Mouse (Mus musculus) mesoderm, embryonic 11.5 days (tissue): Measurements from ENCODE around the gene Vash1.
A peak's percentile ranks its signal among the peaks of the same experiment; 100 is the strongest.

Source experiments
- DNase-seq: peaks from one replicate; pipeline ENCODE4 v3.0.0-alpha.2; 2012; ENCODE audit warnings: low read depth, low spot score

Vash1 gene

GRCm38 (mm10) chr12:86683698-86684097 is 5.2 kb downstream of the Vash1 start:
- no peak for DNase-seq

GRCm38 (mm10) chr12:86685275-86685674 is 6.8 kb downstream of the Vash1 start:
- no peak for DNase-seq

GRCm38 (mm10) chr12:86686551-86687330 is 8.2 kb downstream of the Vash1 start:
- no peak for DNase-seq

- no peak for DNase-seq
Observed at GRCm38 (mm10) chr12:86687445-86687955, 9.0 kb downstream of the Vash1 start.

DNA sequence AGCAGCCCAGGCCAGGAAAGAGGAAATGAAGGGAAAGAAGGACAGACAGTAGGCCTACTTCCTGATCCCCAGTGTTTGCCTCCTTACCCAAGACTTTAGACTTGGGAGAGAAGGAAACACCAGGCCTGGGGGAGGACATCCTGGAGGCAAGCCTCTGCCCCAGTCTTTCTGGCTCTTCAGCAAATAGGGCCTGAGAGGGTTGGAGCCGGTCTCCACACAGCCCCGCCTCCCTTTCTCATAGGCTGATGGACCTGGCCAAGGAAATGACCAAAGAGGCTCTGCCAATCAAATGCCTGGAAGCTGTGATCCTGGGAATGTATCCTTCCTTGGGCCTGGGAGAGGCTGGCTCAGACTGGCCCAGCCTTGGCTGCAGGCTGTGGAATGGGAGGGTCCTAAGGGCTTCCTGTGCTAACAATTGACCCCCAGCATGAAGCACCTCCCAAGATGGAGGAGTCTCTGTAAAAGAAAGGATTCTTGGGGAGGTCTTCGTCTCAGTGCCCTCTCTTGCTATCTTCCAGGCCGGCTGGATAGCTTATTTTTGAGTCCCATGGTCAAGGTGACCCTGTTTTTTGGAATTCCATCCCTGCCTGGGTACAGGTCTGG is 9.6 kb downstream of the Vash1 start:
- no peak for DNase-seq

GRCm38 (mm10) chr12:86688917-86689316 is 10.4 kb downstream of the Vash1 start:
- no peak for DNase-seq

- DNase-seq, result no peak
Observed at GRCm38 (mm10) chr12:86690700-86691485, 12.4 kb downstream of the Vash1 start.

DNA sequence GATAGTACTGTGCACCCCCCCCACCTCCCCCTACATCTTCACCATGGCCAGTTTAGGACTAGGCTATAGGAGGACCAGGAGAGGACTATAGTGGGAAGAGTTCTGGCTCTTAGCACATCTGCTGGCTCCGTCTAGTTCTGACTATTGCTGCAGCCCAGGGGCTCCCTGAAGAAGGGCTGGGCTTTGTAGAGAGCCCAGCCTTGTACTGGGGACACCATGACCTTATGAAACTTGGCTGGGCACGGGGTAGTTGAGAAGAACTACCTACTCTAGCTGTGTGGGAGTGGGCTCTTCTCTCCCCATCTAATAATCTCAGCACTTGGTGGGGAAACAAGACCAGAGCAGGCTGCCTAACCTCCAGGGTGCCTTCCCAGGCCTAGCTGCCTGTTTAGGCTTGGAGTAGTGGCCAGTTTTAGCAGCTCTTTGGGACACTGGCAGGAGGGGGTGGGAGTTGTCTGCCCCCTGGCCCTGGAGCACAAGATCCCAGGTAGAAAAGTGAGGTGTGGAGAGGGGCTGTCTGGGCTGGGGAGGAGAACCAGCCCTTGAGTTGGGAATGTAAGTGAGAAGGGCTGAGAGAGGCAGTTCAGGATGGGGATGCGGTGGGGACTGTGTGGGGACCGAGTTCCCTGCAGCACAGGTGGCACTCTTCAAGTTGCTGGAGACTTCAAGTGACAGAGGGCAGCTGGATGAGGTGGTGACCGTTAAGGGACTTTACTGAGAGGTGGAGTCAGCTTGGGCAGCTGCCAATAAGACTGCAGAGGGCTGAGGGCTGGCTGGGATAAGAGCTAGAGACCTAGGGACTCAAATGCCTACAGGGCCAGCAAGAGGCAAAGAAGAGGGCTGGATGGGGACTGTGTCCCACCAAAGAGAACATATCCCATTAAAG is 14.2 kb downstream of the Vash1 start:
- DNase-seq, result no peak

DNA sequence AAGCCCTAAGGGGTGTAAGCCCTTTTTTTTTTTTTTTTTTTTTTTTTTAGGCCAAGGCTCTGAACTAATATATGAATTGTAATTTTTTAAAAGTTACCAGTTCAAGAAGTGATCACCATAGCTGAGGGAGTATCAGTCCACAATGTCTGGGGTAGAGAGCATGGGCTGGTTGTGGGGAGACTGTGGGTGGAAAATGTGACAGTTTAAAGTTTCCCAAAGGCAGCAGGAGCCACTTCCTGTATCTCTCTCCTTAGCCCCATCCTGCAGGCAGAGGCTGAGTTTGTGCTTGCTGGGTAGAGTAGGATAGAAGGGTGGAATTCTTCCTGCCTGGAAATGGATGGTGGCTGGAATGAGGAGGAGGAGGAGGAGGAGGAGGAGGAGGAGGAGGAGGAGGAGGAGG is 14.9 kb downstream of the Vash1 start:
- no peak for DNase-seq

GRCm38 (mm10) chr12:86694441-86694840 is 15.9 kb downstream of the Vash1 start:
- no peak for DNase-seq

GRCm38 (mm10) chr12:86697996-86698395 is 19.5 kb downstream of the Vash1 start:
- DNase-seq, result peak; percentile 29

DNA sequence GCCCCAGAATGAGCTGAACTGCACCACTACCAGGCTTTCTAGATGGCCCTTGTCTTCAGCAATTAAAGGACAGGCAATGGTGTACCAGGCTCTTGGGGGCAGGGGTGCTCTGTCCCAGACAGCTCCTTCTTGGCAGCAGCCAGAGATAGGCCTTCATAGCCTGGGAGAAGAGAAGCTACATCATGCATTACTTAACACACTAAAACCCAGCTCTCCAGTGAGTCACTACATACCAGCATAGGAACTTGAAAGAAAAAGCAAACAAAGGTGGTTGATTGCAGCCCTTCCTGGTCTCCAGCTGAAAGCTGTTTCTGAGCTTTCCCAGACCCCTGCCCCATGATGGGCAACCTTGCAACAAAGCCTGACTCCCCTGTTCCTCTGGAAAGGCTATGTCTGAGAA is 20.0 kb downstream of the Vash1 start:
- no peak for DNase-seq

- no peak for DNase-seq
Observed at GRCm38 (mm10) chr12:86699965-86700926, 21.7 kb downstream of the Vash1 start.

DNA sequence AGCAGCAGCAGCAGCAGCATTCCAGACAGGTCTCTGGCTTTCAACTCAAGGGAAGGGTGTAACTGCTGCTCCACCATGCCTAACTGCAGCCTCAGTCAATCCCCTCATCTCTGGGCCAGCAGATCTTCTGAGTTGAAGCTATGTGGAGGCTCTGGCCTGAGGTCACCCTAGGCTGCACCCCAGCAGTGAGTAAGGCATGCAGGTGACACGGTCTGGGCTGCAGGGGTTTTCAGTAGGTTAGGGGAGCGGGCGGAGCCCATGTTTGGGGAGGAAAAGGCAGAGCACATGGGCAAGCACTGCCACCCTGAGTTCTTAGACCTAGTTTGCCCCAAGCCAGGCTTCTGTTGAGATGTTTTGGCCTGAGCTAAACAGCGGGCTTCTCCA is 22.4 kb downstream of the Vash1 start:
- DNase-seq, result no peak

- no peak for DNase-seq
Observed at GRCm38 (mm10) chr12:86701491-86701890, 23.0 kb downstream of the Vash1 start.

DNA sequence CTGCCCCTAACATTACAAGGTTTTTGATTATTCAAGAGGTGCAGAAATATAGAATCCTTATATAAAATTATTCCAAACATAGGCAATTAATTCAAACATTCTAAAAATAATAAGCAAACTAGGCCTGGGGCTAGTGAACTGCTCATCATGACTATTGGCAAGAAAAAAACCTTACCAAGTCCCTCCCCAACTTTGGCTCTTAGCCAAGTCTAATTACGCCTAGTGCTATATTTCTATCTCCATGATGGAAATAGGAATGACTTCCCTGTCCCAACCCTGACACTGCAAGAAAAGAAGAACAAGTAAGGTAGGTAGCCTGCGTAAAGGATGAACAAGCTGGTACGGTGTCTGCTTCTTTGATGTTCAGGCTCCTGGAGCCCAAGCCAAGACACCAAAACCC is 24.2 kb downstream of the Vash1 start:
- DNase-seq, result no peak

- DNase-seq, result no peak
Observed at GRCm38 (mm10) chr12:86705843-86706242, 27.3 kb downstream of the Vash1 start.

- DNase-seq, result no peak
Observed at GRCm38 (mm10) chr12:86714026-86714425, 35.5 kb downstream of the Vash1 start.

DNA sequence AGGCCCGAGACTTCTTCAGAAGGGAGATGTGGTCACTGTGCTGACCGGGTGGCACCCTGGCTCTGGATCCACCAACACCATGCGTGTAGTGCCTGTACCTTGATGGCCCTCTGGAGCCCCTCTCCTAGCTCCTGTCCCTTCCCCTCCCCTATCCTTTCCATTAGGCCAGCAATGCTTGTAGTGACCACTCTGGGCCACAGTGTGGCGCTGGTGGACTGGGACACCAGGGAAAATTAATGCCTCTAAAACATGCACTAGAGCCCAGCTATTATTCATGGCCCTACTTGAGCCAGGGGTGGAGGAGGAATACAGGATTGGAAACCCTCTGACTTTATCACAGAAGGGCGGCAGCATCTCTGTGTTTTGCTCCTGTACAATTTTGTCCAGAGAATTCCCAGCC is 36.9 kb downstream of the Vash1 start:
- peak; percentile 75 for DNase-seq

DNA sequence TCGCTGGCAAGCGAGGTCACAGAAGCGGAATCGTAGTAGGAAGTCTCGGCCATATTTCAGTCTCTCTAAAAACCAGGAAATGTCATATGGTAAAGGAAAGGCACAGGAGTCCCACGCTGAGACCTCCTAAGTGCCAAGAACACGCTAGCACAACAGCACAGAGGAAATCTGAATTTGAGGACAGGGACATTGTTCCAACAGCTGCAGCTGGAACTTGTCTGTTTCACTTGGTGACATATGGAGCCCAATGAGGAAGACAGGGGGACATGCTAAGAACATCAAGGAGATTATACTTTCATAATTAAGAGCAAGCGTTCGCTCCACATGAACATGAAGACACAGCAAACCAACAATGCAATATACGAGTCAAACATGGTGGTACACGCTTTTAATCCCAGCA is 38.5 kb downstream of the Vash1 start:
- DNase-seq, result no peak
